Mouse (Mus musculus) 416B (cell line): ENCODE data around the gene E130309D02Rik.
A peak's percentile ranks its signal among the peaks of the same experiment; 100 is the strongest.

Source experiments
- DNase-seq: peaks from one replicate; pipeline ENCODE4 v3.0.0; 2011; ENCODE audit warnings: low read depth

The E130309D02Rik gene

GRCm38 (mm10) chr5:143314730-143315513 is at the start of gene E130309D02Rik:
Gene E130309D02Rik, minus strand, starts transcription at chr5:143315360.
- DNase-seq = peak; percentile 78

GRCm38 (mm10) chr5:143363678-143364615 is 48.8 kb upstream of the E130309D02Rik start:
- no peak for DNase-seq

GRCm38 (mm10) chr5:143361428-143361827 is 46.3 kb upstream of the E130309D02Rik start:
- DNase-seq = no peak

- DNase-seq = peak; percentile 46
Observed at GRCm38 (mm10) chr5:143360000-143360399, 44.8 kb upstream of the E130309D02Rik start.

GRCm38 (mm10) chr5:143359263-143359662 is 44.1 kb upstream of the E130309D02Rik start:
- DNase-seq = no peak

GRCm38 (mm10) chr5:143357564-143357963 is 42.4 kb upstream of the E130309D02Rik start:
- no peak for DNase-seq

- no peak for DNase-seq
Observed at GRCm38 (mm10) chr5:143356686-143357388, 41.7 kb upstream of the E130309D02Rik start, which contains the start of gene Grid2ip. Gene Grid2ip, plus strand, starts transcription at chr5:143357338.

- no peak for DNase-seq
Observed at GRCm38 (mm10) chr5:143356017-143356416, 40.9 kb upstream of the E130309D02Rik start.

GRCm38 (mm10) chr5:143346367-143346766 is 31.2 kb upstream of the E130309D02Rik start:
- DNase-seq = no peak

- no peak for DNase-seq
Observed at GRCm38 (mm10) chr5:143339603-143340002, 24.4 kb upstream of the E130309D02Rik start.

GRCm38 (mm10) chr5:143336559-143336958 is 21.4 kb upstream of the E130309D02Rik start:
- DNase-seq = peak; percentile 40

- DNase-seq = peak; percentile 66
Observed at GRCm38 (mm10) chr5:143335089-143335460, 19.9 kb upstream of the E130309D02Rik start.

GRCm38 (mm10) chr5:143334418-143335088 is 19.4 kb upstream of the E130309D02Rik start:
- peak; percentile 43 for DNase-seq

GRCm38 (mm10) chr5:143333872-143334271 is 18.7 kb upstream of the E130309D02Rik start:
- DNase-seq = peak; percentile 87

GRCm38 (mm10) chr5:143328690-143329495 is 13.7 kb upstream of the E130309D02Rik start, which contains the start of gene Zdhhc4:
Gene Zdhhc4, minus strand, starts transcription at chr5:143329256.
- peak; percentile 88 for DNase-seq

- DNase-seq = no peak
Observed at GRCm38 (mm10) chr5:143317288-143317610, 2.1 kb upstream of the E130309D02Rik start.

GRCm38 (mm10) chr5:143316605-143317287 is 1.6 kb upstream of the E130309D02Rik start:
- DNase-seq = no peak

- DNase-seq = no peak
Observed at GRCm38 (mm10) chr5:143315514-143315888, 341 bp upstream of the E130309D02Rik start.

- DNase-seq = peak; percentile 57
Observed at GRCm38 (mm10) chr5:143314183-143314729, 904 bp downstream of the E130309D02Rik start.

GRCm38 (mm10) chr5:143311886-143312285 is 3.3 kb downstream of the E130309D02Rik start:
- peak; percentile 82 for DNase-seq
